Mouse (Mus musculus): ENCODE measurements around the gene Vmn1r207-ps.
"Not testable (repeated sequence)": the region's sequence is repeated elsewhere in the genome, so short reads cannot be mapped to it uniquely, and the experiment has no call there.

Gene Vmn1r207-ps

GRCm38 (mm10) chr13:22729529-22729928 is at the start of gene Vmn1r207-ps:
Gene Vmn1r207-ps, minus strand, starts transcription at chr13:22729629.
- not testable (repeated sequence) for DNase-seq (ENCODE audit: low spot score)

- DNase-seq (ENCODE audit: low spot score), result not testable (repeated sequence)
These were observed 47.9 kb upstream of the Vmn1r207-ps start, which contains the start of gene Vmn1r208 for GRCm38 (mm10) chr13:22777300-22777699. Gene Vmn1r208, minus strand, starts transcription at chr13:22777400.

DNA sequence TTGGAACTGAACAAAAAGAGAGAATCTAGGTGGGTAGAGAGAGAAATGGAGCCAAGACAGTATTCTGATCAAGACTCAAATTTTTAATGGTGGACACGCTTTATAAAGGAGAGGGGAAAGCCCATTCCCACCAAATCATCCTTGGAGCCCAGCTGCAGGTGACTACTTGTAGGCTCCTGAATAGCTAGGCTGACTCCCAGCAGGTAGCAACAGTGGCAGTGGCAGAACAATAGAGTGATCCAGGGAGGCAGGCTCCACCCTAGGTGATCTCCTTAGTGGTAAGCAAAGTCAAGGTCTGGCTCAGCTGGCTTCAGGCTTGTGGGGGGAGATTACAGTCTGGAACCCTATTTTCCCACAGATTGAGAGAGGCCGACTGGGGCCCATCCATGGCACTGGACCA is 42.2 kb upstream of the Vmn1r207-ps start:
- DNase-seq (ENCODE audit: low spot score), result not testable (repeated sequence)

- no peak for DNase-seq (ENCODE audit: low spot score)
These were observed 18.1 kb upstream of the Vmn1r207-ps start for GRCm38 (mm10) chr13:22747524-22747923.

GRCm38 (mm10) chr13:22706947-22707346 is 22.5 kb downstream of the Vmn1r207-ps start:
- not testable (repeated sequence) for DNase-seq (ENCODE audit: low spot score)

DNA sequence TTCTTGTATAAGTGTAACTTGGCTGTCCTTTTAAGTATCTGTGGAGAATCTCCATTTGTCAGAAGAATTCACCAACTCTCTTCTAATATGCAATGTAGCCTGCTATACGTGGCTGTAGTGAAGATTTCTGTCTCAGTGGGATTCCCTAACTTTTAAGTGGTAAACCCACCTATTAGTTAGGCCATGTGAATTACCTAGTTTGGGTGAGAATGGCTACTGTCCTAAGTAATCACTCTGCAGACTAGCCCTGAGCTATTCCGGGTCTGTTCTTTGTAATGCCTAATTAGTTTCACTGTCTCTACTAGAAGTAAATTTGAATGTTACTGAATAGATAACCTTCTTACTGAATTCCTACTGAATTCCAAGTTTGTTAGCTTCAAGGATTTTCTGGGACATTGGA is 26.5 kb downstream of the Vmn1r207-ps start:
- DNase-seq (ENCODE audit: low spot score), result not testable (repeated sequence)

Data from ovary, postnatal 36 days (tissue).